Mouse (Mus musculus): ENCODE results near the gene Sap18.
A peak's percentile ranks its signal among the peaks of the same experiment; 100 is the strongest.
"Not testable (repeated sequence)": the region's sequence is repeated elsewhere in the genome, so short reads cannot be mapped to it uniquely, and the experiment has no call there.

Sap18 gene

GRCm38 (mm10) chr14:57797991-57798931 is at the start of gene Sap18:
Sap18 (plus strand) TSS chr14:57798180.
- DNase-seq (ENCODE audit: low spot score) = peak; percentile 99

GRCm38 (mm10) chr14:57749501-57749900 is 48.5 kb upstream of the Sap18 start:
- DNase-seq (ENCODE audit: low spot score) = no peak

- not testable (repeated sequence) for DNase-seq (ENCODE audit: low spot score)
These were observed 47.0 kb upstream of the Sap18 start for GRCm38 (mm10) chr14:57751006-57751405.

GRCm38 (mm10) chr14:57753351-57753992 is 44.5 kb upstream of the Sap18 start:
- no peak for DNase-seq (ENCODE audit: low spot score)

DNA sequence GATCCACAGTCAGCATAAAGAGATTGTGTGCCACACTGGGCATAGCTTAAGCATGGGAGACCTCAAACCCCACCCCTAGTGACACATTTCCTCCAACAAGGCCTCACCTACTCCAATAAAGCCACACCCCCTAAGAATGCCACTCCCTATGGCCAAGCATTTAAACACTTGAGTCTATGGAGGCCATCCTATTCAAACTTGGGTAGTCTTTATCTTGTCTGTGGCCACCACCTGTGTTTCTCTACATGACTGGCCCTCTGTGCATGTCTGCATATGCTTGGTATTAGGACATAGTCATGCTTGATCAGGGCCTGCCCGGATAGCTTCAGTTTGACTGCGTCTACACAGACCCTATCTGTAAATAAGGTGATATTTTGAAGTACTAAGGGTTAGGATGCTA is 42.3 kb upstream of the Sap18 start:
- DNase-seq (ENCODE audit: low spot score) = no peak

- DNase-seq (ENCODE audit: low spot score) = no peak
These were observed 41.9 kb upstream of the Sap18 start for GRCm38 (mm10) chr14:57756094-57756493.

GRCm38 (mm10) chr14:57758237-57758636 is 39.7 kb upstream of the Sap18 start, which contains the start of gene Lats2:
Lats2 (minus strand) TSS chr14:57758388.
- no peak for DNase-seq (ENCODE audit: low spot score)

DNA sequence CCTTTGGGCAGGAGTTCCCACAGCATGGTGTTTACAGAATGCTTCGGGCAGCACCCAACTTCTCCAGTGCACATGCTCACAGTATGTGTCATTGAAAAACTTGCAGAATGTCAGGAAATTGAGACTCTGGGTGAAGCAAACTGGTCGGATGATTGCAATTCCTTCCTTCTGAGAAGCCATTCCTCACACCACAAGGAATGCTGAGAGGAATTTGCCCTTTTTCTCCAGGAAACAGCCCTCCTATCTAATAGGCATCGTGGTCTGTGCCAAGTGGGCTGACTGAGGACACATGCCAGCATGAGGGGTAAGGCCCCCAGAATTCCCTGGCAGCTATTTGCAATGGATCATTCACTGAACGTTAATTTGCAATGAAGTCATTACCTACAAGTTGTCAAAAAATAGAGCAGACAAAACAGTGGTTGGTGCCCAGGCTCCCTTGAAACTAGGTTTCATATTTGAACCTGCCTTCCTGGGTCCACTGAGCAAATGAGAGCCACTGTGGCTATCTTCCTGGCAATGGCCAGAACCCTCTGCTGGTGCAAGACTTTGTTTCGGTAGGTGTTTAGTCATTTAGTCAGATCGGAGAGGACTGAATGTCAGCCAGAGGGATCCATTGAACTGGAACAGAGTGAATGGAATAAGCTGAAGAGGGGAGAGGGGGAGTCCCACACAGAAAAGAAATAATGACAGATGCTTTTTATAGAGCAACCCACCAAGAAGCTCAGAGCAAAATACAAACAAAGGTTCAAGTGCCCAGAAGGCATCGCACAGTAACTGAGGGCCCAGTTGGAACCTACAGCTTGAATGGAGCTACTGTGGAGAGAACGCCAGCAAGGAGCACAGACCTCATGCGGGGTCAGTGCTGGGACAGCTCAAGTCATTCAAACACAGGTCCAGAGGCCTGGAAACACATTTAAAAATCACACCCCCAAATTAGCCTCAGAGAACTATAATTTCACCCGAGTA is 37.2 kb upstream of the Sap18 start:
- no peak for DNase-seq (ENCODE audit: low spot score)

DNA sequence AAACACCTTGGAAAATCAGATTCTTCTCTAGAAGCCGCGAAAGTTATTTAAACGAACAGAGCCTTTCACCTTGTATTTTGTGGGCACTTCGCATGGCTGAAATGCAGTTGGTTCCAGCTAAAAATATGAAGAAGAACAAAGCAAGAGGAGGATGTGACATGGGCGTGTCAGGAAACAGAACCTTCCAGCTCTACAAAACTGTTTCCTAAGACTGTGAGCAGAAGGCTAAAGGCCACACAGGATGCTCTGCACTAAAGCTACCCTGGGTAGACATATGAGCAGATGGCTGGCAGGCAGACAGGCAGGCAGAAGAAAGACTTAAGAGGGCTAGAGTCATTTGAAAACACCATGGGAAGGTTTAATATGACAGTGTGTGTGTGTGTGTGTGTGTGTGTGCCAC is 28.9 kb upstream of the Sap18 start:
- no peak for DNase-seq (ENCODE audit: low spot score)

DNA sequence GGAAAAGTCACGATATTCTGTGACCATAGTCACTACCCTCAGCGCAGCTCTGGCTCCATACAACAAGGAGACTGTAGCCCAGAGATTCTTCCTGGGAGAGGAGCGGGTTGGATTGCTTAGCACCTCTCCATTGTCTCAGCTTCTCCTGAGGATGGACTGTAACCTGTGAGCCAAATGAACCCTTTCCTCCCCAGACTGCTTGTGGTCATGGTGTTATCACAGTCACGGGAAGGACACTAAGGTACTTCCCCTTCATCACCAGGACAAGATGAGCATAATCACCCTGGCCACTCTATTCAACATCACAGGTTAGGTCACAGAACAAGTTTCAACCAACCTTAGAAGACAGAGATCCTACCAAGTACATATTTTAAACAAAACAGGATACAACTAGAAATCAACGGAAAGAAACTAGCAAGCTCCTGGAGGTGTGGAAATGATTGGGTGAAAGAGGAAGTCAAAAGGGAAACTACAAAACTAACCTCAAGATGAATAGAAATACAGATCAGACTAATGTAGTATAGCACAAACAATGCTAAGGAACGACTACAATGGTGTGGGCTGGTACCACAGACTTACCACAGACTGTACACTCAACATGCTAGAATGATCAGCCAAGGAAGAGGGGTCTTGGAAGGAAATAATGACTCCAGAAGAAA is 25.7 kb upstream of the Sap18 start:
- no peak for DNase-seq (ENCODE audit: low spot score)

DNA sequence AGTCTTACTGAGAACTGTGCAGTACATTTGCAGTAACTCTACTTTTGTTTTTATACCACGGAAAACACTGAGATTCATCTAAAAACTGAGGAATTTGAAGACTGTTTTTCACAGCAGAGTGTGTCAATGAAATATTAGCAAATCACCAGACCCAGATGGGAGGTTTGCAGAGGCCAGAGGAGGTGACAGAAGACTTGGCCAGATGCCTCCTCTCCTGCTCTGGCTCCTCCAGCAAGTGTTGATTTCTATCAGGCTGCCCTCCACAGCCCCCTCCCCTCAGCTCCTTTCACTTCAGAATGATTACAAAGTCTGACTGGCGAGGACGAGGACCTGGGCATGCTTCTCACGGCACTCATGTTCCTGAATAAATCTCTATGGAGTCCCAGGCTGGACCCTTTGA is 10.6 kb upstream of the Sap18 start:
- DNase-seq (ENCODE audit: low spot score) = no peak

DNA sequence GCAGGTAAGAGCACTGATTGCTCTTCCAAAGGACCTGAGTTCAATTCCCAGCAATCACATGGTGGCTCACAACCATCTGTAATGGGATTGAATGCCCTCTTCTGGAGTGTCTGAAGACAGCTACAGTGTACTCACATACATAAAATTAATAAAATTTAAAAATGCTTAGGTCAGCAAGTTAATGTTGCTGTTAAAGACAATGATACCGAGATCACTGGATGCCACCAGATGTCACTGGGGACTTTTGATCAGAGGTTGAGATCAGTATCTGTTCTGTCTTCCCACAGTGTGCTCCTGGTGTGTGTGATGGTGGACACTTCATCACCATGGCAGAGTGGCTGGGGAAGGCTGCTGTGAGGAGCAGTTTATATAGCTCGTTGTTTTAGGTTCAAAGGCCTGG is 8.7 kb upstream of the Sap18 start:
- DNase-seq (ENCODE audit: low spot score) = no peak

GRCm38 (mm10) chr14:57789759-57790158 is 8.2 kb upstream of the Sap18 start:
- DNase-seq (ENCODE audit: low spot score) = no peak

- DNase-seq (ENCODE audit: low spot score) = no peak
These were observed 6.8 kb upstream of the Sap18 start for GRCm38 (mm10) chr14:57791171-57791570.

- DNase-seq (ENCODE audit: low spot score) = no peak
These were observed 429 bp upstream of the Sap18 start for GRCm38 (mm10) chr14:57797551-57797950.

- DNase-seq (ENCODE audit: low spot score) = no peak
These were observed 5.8 kb downstream of the Sap18 start for GRCm38 (mm10) chr14:57803731-57804130.

DNA sequence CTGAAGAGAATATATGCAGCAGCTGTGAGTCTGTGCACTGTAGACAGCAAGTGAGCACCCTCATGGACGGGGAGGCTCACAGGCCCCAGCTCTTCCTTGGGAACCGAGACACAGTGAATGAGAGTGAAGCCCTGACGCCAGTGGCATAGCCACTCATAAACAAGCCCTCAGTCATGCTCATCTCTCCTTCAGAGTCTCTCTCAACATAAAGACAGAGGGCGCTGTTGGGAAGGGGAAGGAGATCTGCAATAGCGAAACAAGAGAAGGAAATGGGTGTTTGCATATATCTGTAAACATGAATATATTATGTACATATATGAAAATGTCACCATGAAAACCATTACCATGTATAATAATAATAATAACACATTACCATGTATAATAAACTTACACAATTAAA is 10.6 kb downstream of the Sap18 start:
- peak; percentile 66 for DNase-seq (ENCODE audit: low spot score)

DNA sequence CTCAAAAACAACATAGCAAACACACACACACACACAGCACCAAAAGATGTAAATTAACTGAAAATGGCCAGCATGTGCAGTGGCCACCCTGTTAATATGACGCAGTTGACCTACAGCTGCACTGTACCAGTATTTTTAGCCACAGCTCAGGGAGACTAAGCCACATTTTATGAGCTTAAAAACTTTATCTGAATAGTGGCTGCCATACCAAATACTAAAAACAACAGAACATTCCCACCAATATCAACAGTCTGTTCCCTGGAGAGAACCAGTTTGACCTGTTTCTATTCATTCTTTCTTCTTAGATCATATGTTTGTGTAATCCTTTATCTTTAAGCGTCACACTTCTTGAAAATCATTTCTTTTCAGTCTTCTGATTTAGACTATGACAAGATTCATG is 12.9 kb downstream of the Sap18 start:
- DNase-seq (ENCODE audit: low spot score) = no peak

DNA sequence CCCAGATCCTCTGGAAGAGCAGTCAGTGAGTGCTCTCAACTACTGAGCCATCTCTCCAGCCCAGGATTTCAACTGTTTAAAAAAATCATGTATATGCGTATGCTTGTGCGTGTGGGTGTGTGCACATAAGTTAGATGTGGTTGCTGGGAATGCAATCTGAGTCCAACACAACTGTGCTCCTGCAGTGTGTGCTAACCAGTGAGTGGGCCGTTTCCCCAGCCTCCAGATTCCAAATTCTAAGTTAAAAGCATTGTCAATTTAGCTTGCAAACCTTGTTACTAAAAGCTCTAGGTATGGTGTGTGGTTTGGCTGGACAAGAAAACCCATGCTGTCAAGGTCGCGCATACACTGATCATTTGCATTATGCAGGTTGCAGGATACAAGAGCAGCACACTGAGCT is 13.9 kb downstream of the Sap18 start:
- no peak for DNase-seq (ENCODE audit: low spot score)

DNA sequence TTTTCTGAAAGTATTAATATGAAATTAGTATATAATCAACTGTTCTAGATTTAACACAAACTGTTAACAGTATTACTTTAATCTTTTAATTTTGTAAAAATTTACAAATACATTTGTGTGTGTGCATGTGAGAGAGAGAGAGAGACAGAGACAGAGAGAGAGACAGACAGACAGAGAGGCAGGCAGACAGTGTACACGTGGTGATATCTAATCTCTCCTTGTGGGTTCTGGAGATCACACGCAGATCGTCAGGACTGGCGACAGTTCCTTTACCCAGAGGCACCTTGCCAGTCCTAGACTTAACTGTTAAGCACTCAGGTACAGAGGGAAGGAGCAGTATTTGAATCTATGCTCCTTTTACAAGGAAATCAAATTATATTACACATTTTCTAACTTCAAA is 22.9 kb downstream of the Sap18 start:
- no peak for DNase-seq (ENCODE audit: low spot score)

All from lung, postnatal 25 days (tissue).